Mouse (Mus musculus): ENCODE results near the gene Knop1. TPM values are rescaled to one million over a fixed set of nuclear protein-coding genes. Genes with fewer than 3 reads are reported as not detected.

Gene Knop1
- total and polyA plus RNA-seq, 3 experiments, result 28.1 to 60.9 (median 35.0) TPM

- peak; percentile 48 for DNase-seq (ENCODE audit: extremely low read depth)
- Histone ChIP-seq H3K4me2 (ENCODE audit: insufficient read depth, low read depth, poor library complexity, severe bottlenecking) (no peak overlapping the region), H3K27ac (ENCODE audit: insufficient read depth, low read depth) (no peak overlapping the region), H3K9me3 (replicated peaks; ENCODE audit: low read length) (no peaks in the 10 kb centered on the region), H3K27me3 (replicated peaks) (no peaks in the 10 kb centered on the region), H3K4me3 (replicated peaks in 1 of 3; ENCODE audit: low read depth in 2 of 3, low read length in 2 of 3, poor library complexity in 1 of 3) (no peak overlapping the region), H3K9ac (ENCODE audit: insufficient read depth, low read depth) (no peak overlapping the region), H3K36me3 (replicated peaks in 1 of 2; ENCODE audit: control insufficient read depth in 1 of 2, insufficient read depth in 1 of 2, low read length in 1 of 2) (peaks cover 18 to 63% of the 10 kb centered on the region in 2 experiments), H3K79me2 (replicated peaks; ENCODE audit: control insufficient read depth, extremely low read depth, insufficient read depth, poor library complexity, severe bottlenecking) (no peaks in the 10 kb centered on the region), H3K4me1 (ENCODE audit: control insufficient read depth in 1 of 2, insufficient read depth in 2 of 2) (peaks cover 3 to 42% of the 10 kb centered on the region in 2 experiments; a peak in 3 of 4 replicates)
- in situ Hi-C loops (cut with MboI; ENCODE audit: low pct_ligation_motif_present, low pct_unique_long_range_greater_than_20kb, low sequenced_read_pairs) (no loop called here), dilution Hi-C loops (cut with MboI; ENCODE audit: extremely low pct_ligation_motif_present, extremely low pct_unique_long_range_greater_than_20kb, low sequenced_read_pairs) (no loop called here)
- TF ChIP-seq SIN3A (IDR thresholded peaks at IDR 0.05; ENCODE audit: low read length), result no peak
- TF ChIP-seq SMC3 (IDR thresholded peaks at IDR 0.05; ENCODE audit: low read depth, low read length), result no peak
- TF ChIP-seq CHD2 (IDR thresholded peaks at IDR 0.05; ENCODE audit: low read length), result no peak
- no peak for TF ChIP-seq POLR2A (IDR thresholded peaks at IDR 0.05; ENCODE audit: low read depth, low read length)
- no peak for TF ChIP-seq CTCF (conservative IDR thresholded peaks at IDR 0.05 in 1 of 2, IDR thresholded peaks at IDR 0.05 in 1 of 2; ENCODE audit: low read depth in 2 of 2, low read length in 2 of 2)
- no peak for TF ChIP-seq PAX5 (IDR thresholded peaks at IDR 0.05; ENCODE audit: low read length)
- TF ChIP-seq GABPA (IDR thresholded peaks at IDR 0.05; ENCODE audit: insufficient replicate concordance, low read depth, low read length), result no peak
- TF ChIP-seq ELF1 (IDR thresholded peaks at IDR 0.05; ENCODE audit: low read depth, low read length), result no peak
These were observed 59.2 kb downstream of the Knop1 start for GRCm38 (mm10) chr7:118796838-118797237.

DNA sequence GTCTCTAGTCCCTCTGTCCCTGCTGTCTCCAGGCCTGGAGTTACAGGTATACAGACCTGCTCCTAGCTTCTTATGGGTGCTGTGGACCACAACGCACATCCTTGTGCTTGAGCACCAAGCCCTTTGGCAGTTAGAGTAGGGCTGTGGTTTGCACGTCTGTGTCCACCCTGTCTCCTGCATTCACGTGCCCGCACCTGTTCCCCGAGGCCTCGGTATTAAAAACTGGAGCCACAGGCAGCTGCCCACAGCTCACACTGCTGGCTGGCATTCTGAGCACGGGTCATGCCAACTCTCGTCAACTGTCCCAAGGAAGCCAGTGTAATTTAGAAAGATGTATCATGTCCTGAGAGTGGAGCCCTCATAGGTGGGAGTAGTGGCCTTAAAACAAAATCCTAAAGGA lies 60.3 kb downstream of the Knop1 start:
- Histone ChIP-seq H3K4me2 (ENCODE audit: insufficient read depth, low read depth, poor library complexity, severe bottlenecking) (no peak overlapping the region), H3K4me1 (ENCODE audit: control insufficient read depth in 1 of 2, insufficient read depth in 2 of 2) (peaks cover 3 to 42% of the 10 kb centered on the region in 2 experiments; a peak in 3 of 4 replicates), H3K36me3 (replicated peaks in 1 of 2; ENCODE audit: control insufficient read depth in 1 of 2, insufficient read depth in 1 of 2, low read length in 1 of 2) (peaks cover 20 to 68% of the 10 kb centered on the region in 2 experiments), H3K27me3 (replicated peaks) (no peaks in the 10 kb centered on the region), H3K4me3 (replicated peaks in 1 of 3; ENCODE audit: low read depth in 2 of 3, low read length in 2 of 3, poor library complexity in 1 of 3) (no peak overlapping the region), H3K9me3 (replicated peaks; ENCODE audit: low read length) (no peaks in the 10 kb centered on the region), H3K79me2 (replicated peaks; ENCODE audit: control insufficient read depth, extremely low read depth, insufficient read depth, poor library complexity, severe bottlenecking) (no peaks in the 10 kb centered on the region), H3K9ac (ENCODE audit: insufficient read depth, low read depth) (no peak overlapping the region), H3K27ac (ENCODE audit: insufficient read depth, low read depth) (no peak overlapping the region)
- dilution Hi-C loops (cut with MboI; ENCODE audit: extremely low pct_ligation_motif_present, extremely low pct_unique_long_range_greater_than_20kb, low sequenced_read_pairs) (no loop called here), in situ Hi-C loops (cut with MboI; ENCODE audit: low pct_ligation_motif_present, low pct_unique_long_range_greater_than_20kb, low sequenced_read_pairs) (no loop called here)
- TF ChIP-seq CHD2 (IDR thresholded peaks at IDR 0.05; ENCODE audit: low read length), result no peak
- TF ChIP-seq ZKSCAN1 (IDR thresholded peaks at IDR 0.05; ENCODE audit: borderline replicate concordance, low read depth, low read length), result no peak
- no peak for TF ChIP-seq JUND (conservative IDR thresholded peaks at IDR 0.05; ENCODE audit: low read depth, low read length)
- TF ChIP-seq USF1 (IDR thresholded peaks at IDR 0.05; ENCODE audit: low read depth, low read length), result no peak
- TF ChIP-seq MAZ (IDR thresholded peaks at IDR 0.05; ENCODE audit: low read depth, low read length), result no peak
- TF ChIP-seq NRF1 (IDR thresholded peaks at IDR 0.05; ENCODE audit: low read depth, low read length), result no peak
- no peak for TF ChIP-seq MYC (IDR thresholded peaks at IDR 0.05; ENCODE audit: low read depth, low read length)
- no peak for TF ChIP-seq MAX (IDR thresholded peaks at IDR 0.05; ENCODE audit: low read length)
- no peak for TF ChIP-seq IRF4 (IDR thresholded peaks at IDR 0.05; ENCODE audit: low read depth, low read length)
- no peak for TF ChIP-seq RCOR1 (conservative IDR thresholded peaks at IDR 0.05; ENCODE audit: low read depth, low read length)
- no peak for TF ChIP-seq RAD21 (IDR thresholded peaks at IDR 0.05; ENCODE audit: low read depth, low read length)
- no peak for TF ChIP-seq SIN3A (IDR thresholded peaks at IDR 0.05; ENCODE audit: low read length)
- no peak for TF ChIP-seq TBP (conservative IDR thresholded peaks at IDR 0.05; ENCODE audit: low read depth, low read length)
- TF ChIP-seq HCFC1 (IDR thresholded peaks at IDR 0.05; ENCODE audit: low read depth, low read length), result no peak
- no peak for TF ChIP-seq ELF1 (IDR thresholded peaks at IDR 0.05; ENCODE audit: low read depth, low read length)
- no peak for TF ChIP-seq EP300 (IDR thresholded peaks at IDR 0.05; ENCODE audit: low read length)
- no peak for TF ChIP-seq MXI1 (IDR thresholded peaks at IDR 0.05; ENCODE audit: low read depth, low read length)
- no peak for DNase-seq (ENCODE audit: extremely low read depth)
